Mouse (Mus musculus) heart, adult 9 months (tissue): Measurements from ENCODE around the gene Mex3d.

Experiments
- DNase-seq, 2 experiments: peaks; one replicate each; pipeline ENCODE4 v3.0.0; 2022; ENCODE audit warnings: low spot score in 2 of 2

The Mex3d gene

GRCm38 (mm10) chr10:80387522-80387959 is at the start of gene Mex3d:
Gene Mex3d (minus strand): TSS chr10:80387659.
- DNase-seq = peak; percentile 75 to 82

DNA sequence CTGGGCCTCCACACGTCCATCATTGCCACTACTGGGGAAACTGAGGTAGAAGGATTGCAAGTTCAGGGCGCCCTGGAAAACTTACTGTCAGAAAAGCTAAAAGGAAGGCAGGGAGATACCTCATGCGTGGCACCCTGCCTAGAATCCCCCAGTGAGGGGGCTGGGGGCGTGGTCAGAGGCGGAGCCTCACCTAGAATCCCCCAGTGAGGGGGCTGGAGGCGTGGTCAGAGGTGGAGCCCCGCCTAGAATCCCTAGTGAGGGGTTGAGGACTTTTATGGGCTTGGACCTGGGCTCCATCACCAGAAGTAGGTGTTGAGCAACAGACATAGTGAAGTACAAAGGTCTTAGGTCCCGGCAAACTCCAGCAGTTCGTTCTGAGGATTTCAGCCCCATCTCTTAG is 48.8 kb upstream of the Mex3d start:
- DNase-seq = no peak

DNA sequence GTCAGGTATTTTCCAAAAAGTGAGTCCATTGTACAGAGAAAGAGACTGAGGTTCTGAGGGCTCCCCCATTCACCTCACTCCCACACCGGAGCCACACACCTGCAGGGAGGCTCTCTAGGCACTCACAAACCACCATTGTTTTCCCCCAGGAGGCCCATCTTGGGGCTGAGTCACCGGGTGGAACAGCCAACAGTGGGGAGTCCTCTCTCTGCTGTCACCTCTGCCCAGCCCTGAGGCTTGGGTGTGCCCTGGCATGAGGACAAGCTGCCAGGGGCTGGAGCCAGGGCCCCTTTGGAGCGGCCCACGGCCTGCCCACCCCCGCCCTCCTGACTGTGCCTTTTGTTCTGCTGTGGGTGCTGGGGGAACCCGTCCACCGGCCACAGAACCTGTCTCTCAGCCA is 48.3 kb upstream of the Mex3d start:
- DNase-seq = no peak

GRCm38 (mm10) chr10:80434823-80435222 is 47.4 kb upstream of the Mex3d start:
- DNase-seq = no peak

DNA sequence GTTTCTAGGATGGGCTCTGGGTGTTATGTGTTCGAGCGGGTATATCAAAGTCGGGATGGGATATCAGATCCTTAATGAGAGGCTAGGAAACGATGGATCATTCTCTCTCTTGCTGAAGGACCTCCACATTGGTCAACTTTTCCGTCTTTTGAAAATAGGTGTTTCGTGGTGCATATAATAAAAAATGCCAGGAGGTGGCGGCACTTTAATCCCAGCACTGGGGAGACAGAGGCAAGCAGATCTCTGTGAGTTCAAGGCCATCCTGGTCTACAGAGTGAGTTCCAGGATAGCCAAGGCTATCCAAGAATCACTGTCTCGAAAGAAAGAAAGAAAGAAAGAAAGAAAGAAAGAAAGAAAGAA is 46.8 kb upstream of the Mex3d start:
- DNase-seq = no peak

DNA sequence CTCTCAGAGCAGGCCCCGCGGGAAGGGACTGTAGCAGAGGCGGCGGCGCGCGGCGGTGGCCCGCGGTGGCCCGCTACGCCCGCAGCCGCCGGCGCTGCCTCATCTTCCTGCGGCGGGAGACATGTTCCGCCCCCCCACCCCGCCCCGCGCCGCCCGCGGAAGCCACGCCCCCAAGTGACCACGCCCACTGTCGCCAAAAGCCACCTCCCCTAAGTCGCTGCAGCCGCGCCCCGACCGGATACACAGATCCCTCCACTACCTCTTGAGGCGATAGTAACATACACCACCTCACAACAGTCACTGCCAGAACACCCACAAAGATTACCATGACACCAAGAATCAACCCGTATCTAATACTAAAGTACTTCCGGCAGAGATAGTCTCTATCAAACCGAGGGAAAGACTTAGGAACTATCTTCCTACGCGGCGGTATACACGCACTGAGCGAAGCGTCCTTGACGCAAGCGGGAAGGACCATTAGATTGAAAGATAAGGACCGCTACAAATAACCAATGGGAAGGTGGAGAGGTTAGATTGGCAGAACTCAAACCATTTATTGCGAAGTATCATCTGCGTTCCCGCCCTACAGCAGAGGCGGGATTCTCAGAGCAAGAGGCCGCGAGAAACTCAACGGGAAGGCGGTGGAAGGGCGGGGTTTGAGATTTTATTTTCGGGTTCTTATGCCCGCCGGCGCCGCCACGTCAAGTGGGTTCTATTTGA is 46.2 kb upstream of the Mex3d start, which contains the start of gene Tcf3:
Gene Tcf3 (minus strand): TSS at position 135 of the 720 bp plus-strand sequence.
- peak; percentile 98 to 99 for DNase-seq

GRCm38 (mm10) chr10:80432936-80433512 is 45.6 kb upstream of the Mex3d start:
- peak in 1 of 2 experiments; percentile 23 for DNase-seq

DNA sequence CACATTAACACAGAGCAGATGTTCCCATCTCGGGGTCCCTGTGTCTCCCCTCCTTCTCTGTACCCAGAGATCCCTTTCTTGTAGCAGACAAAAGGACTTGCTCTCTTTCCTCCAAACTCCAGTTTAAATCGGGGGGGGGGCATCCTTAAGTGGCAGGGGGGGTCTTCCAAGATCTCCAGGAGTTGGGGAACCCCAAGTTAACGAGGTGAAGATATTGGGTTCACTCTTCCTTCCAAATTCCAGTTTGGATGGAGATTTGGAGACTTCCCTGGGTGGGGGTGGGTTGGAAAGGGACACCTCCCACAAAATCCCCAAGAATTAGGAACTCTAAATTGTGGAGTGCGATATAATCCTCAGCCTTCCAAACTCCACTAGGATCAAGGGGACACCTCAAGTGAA is 44.9 kb upstream of the Mex3d start:
- no peak for DNase-seq

- DNase-seq = no peak
Observed at GRCm38 (mm10) chr10:80431570-80432386, 44.3 kb upstream of the Mex3d start.

GRCm38 (mm10) chr10:80430375-80430980 is 43.0 kb upstream of the Mex3d start:
- no peak for DNase-seq

DNA sequence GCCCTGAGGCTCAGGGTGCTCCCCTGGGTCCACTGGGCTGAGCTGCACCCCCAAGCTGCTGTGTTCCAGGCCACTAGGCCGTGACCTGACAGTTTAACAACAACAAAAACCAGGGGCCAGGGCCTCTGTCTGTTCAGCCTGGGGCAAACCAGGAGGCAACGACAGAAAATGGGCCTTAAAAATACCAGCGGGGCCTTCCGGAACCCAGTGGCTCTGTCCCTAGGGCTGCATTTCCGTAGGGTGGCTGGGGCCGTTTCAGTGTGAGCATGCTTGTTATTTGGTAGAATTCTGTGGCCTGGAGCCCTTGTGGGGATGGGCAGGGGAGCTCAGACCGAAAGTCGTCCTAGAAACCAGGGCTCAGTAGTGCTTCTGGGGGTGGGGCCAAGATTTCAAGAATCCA is 42.3 kb upstream of the Mex3d start:
- DNase-seq = no peak

DNA sequence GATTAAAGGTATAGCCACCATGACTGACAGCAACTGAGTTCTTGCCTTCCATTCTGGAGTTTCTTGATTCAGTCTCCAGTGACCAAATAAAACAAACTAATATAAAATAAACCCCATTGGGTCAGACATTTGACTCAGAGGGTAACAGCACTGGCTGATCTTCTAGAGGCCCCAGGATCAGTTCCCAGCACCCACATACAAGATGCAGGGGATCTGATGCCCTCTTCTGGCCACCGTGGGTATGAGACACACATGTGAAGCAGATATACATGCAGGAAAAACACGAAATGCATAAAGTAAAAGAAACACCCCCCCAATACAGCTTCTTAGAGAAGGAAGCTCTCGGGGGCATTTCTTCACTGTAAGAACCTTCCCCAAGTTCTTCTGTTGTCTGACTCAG is 37.6 kb upstream of the Mex3d start:
- DNase-seq = no peak

GRCm38 (mm10) chr10:80423562-80423961 is 36.1 kb upstream of the Mex3d start:
- no peak for DNase-seq

- no peak for DNase-seq
Observed at GRCm38 (mm10) chr10:80421651-80422472, 34.4 kb upstream of the Mex3d start.

GRCm38 (mm10) chr10:80421208-80421607 is 33.7 kb upstream of the Mex3d start:
- DNase-seq = no peak

DNA sequence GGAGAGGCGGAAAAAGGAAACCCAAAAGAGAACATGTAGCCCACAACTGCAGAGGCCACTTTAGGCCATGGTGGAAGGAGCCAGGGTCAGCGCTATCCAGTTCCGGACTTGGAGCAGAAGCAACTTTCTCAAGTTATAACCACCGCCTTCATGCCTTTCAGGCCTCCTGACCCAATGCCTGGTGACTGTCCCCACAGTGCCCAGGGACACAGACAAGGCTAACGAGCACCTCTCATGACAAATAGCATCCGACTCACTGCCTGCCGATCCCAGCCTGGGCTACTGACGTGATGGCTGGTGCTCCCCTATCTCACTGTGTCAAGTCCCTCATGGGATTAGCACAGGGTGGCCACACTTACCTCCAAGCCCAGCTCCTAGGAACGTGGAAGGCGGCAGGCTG is 33.3 kb upstream of the Mex3d start:
- no peak for DNase-seq

DNA sequence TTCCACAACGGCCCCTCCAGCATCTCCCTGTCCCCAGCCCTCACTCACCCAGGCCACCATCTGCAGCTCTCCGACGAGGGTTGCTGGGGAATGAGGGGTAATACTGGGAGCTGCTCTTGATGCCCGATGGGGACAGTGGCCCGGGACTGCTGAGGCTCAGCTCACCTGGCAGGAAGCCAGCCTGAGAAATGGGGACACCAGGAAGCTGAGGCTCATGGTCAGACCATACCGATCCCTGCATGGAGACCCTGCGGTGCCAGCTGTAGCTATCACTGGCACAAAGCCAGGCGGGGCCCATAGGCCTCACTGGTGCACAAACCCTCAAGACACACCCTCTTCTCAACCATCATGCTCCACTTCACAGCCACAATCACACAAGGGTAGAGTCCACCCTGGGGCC is 32.0 kb upstream of the Mex3d start:
- no peak for DNase-seq

GRCm38 (mm10) chr10:80418311-80418710 is 30.9 kb upstream of the Mex3d start:
- no peak for DNase-seq

- DNase-seq = no peak
Observed at GRCm38 (mm10) chr10:80417841-80418240, 30.4 kb upstream of the Mex3d start.

DNA sequence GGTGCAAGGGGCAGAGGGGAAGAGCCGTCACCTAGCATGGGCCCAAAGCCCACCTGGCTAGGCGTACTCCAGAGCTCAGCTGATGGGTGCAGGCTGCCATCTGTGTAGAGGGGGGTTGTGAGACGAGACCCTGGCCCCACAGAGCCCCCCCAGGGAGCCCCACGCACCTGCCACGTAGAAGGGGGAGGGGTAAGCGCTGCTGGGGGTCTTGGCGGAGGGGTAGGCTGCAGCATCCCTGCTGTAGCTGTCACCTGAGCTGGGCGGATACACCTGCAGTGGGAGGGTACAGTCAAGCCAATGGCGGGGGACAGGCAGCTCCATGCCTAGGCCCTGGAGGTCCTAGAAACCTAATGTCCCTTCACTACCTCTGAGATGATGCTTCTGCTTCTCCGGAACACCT is 29.9 kb upstream of the Mex3d start:
- no peak for DNase-seq

DNA sequence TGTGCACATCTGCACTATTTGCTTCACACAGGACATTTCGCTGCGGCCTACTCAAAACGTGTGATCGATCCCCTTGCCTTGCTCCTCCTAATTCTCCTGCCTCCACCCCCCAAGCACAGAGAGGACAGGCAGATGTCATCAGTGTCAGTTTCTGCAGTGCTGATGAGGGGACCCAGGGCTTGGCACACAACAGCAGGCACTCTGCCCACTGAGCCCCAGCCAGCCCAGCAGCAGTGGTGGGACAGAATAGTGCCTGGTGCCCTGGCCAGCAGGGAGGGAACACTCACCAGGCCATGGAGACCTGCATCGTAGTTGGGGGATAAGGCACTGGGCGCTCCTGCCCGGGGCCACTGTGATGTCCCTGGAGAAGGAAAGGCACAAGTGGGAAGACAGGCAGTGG is 28.1 kb upstream of the Mex3d start:
- DNase-seq = no peak
